Mouse (Mus musculus): Measurements from ENCODE around the gene Rbm14.
A peak's percentile ranks its signal among the peaks of the same experiment; 100 is the strongest.

The Rbm14 gene

GRCm38 (mm10) chr19:4811063-4811908 lies at the start of gene Rbm14, which contains the start of gene Gm21992:
Gene Rbm14 (minus strand): TSS chr19:4811634.
Gene Gm21992 (minus strand): TSS chr19:4811612.
- DNase-seq (ENCODE audit: low read depth, low spot score): peak; percentile 97

DNA sequence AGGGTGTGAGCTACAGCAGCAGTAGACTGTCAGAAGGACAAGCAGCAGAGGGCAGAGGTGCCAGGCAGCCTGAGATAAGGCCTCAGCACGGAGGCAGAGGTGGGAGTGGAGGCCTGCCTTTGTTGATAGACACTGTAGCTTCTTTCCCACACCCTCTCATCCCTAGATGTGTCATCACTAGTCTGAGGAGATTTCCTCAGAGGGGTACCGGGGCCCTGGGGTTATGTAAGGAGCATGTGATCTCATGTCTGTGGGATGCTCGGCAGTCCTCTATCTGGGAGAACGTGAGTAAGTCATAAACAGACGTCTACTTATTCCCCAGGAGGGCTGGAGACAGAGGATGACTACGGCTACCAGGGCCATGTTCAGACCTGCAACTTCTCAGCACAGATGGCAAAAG lies 47.6 kb upstream of the Rbm14 start:
- DNase-seq (ENCODE audit: low read depth, low spot score): no peak

GRCm38 (mm10) chr19:4855951-4856350 lies 44.5 kb upstream of the Rbm14 start:
- no peak for DNase-seq (ENCODE audit: low read depth, low spot score)

DNA sequence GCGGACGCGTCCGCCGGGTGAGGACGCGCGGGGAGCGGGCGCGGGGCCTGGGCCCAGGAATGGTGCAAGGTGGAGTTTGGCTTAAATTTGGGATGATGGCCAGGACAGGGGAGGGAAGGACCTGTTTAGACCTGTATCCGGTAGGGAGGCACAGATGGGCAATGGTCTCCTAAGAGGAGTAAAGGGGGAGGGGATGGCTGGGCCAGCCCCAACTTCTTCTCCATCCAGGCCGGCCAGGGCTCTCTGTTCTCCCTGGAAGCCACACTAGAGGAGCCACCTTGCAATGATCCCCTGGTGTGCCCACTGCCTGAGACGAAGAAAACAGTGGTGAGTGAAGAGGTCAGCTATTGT lies 44.0 kb upstream of the Rbm14 start:
- DNase-seq (ENCODE audit: low read depth, low spot score): no peak

GRCm38 (mm10) chr19:4854552-4855469 lies 43.4 kb upstream of the Rbm14 start, which contains the start of gene Ctsf:
Gene Ctsf (plus strand): TSS chr19:4855130.
- DNase-seq (ENCODE audit: low read depth, low spot score): no peak

- DNase-seq (ENCODE audit: low read depth, low spot score): no peak
These were observed 38.8 kb upstream of the Rbm14 start for GRCm38 (mm10) chr19:4850281-4850680.

DNA sequence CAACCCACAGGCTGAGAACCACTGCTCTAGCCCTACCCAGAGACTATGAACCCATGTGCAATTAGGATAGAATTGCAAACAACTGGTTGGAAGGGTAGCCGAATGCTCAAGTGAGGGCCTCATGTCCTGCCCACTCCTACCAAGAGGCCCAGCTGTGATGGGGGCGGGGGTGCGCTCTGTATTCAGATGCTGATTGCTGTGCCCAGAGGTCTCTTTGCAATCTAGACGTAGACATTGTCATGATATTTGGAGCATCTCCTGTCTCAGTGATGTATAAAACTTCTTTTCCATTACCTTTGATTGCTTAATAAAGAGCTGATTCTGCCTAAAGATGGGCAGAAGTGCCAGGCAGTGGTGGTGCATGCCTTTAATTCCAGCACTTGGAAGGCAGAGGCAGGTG lies 38.4 kb upstream of the Rbm14 start:
- no peak for DNase-seq (ENCODE audit: low read depth, low spot score)

- DNase-seq (ENCODE audit: low read depth, low spot score): no peak
These were observed 36.1 kb upstream of the Rbm14 start for GRCm38 (mm10) chr19:4847490-4847889.

- DNase-seq (ENCODE audit: low read depth, low spot score): no peak
These were observed 34.4 kb upstream of the Rbm14 start for GRCm38 (mm10) chr19:4845846-4846245.

DNA sequence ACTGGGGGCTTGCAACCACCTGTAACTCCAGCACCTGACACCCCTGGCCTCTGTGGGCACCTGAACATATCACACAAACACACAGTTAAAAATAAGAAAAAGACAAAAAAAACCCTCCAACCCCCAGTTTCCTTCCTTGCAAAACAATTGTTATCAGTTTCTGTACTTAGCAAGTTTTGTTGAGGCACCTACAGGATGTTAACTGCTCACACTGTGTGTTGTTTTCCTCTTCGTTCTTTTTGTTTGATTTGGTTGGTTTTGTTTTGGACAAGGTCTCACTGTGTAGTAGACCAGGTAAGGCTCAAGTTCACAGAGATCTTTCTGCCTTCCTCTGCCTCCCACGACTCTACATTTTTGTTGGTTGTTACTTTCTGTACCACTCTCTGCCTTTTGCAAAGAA lies 31.2 kb upstream of the Rbm14 start:
- no peak for DNase-seq (ENCODE audit: low read depth, low spot score)

DNA sequence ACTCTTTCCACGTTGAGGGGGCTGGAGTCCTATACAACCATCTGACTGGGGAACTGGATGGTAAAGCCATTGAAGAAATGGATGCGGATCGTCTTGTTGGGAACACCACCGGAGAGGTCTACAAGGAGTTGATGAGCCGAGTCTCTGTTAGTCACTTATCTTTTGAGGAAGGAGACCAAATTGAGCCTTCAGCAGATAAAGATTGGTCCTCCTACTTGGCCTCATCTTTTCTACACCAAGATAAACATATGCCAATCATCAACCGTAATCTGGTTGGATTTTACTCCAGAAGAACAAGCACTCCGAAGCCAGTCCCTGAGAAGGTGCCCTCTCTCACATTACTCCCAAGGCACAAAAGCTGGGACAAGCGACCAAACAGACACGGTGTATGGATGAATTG lies 29.4 kb upstream of the Rbm14 start:
- DNase-seq (ENCODE audit: low read depth, low spot score): no peak

- DNase-seq (ENCODE audit: low read depth, low spot score): peak; percentile 88
These were observed 27.7 kb upstream of the Rbm14 start, which contains the start of the genes Ccs and Ccdc87 for GRCm38 (mm10) chr19:4839149-4839548. Gene Ccs (minus strand): TSS chr19:4839332. Gene Ccdc87 (plus strand): TSS chr19:4839366.

- DNase-seq (ENCODE audit: low read depth, low spot score): no peak
These were observed 27.2 kb upstream of the Rbm14 start for GRCm38 (mm10) chr19:4838526-4839140.

DNA sequence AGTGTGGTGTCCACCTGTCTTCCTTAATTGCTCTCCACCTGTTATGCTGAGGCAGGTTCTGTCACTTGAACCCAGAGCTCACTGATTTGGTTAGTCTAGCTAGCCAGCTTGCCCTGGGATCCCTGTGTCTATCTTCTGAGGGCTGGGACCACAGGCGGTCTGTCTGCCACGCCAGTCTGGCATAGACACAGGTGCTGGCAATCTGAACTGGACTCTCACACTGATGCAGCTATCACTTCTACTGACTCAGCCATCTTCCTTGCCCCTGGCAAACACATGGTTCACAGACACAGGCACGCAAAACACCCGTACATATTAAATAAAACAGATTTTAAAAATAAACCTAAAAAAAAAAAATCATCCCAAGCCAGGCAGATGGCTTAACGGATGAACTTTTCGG lies 25.6 kb upstream of the Rbm14 start:
- no peak for DNase-seq (ENCODE audit: low read depth, low spot score)

DNA sequence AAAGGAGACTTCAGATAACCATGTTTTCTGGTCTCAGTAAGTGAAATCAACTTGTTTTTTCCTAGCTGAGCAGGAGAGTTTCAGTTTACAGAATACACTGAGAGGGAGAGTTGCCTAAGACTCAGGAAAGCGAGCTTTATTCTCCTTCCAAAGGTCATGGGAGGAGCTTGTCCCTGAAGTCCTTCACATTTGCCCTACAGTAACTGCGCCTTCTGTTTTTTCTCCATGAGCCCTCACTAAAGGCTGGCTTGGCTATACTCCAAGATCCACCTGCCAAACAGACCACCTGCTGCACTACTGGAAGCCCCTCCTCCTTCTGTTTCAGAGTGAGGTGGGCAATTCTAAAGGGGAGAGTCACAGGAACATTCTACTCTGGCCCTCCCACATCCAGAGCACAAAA lies 24.7 kb upstream of the Rbm14 start:
- DNase-seq (ENCODE audit: low read depth, low spot score): no peak

DNA sequence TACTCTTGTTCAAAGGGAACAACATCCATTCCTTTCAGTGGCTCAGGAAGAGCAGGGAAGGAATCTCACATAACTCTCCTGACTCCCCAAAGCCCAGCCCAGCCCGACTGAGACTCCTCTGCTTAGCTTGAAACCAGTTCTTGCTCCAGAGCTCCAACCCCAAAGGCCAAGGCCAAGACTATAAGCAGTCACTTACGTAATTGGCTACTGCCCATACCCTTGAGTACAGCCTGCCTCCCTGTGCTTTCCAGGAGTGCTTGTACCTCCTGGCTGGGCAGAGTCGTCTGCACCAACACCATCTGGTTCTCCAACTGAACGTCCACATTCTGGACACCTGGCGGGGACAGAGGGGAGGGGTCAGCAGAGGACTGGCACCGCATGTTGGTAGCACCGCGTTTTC lies 22.5 kb upstream of the Rbm14 start:
- no peak for DNase-seq (ENCODE audit: low read depth, low spot score)

DNA sequence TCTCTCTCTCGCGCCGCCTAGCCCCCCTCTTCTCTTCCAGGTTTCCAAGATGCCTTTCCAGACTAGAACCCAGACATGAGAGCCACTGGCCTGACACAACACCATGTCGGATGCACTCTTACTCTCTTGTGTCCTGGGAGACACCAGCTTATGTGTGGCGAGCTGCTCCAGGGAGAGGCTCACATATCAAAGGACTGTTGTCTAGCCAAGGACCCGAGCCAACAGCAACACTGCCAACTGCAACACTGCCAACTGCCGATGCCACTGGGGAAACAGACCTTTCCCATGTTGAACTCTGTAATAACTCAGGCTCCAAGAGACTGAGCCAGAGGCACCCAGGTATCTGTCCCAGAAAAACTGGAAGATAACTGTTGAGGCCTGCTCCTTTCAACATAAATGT lies 17.7 kb upstream of the Rbm14 start:
- no peak for DNase-seq (ENCODE audit: low read depth, low spot score)

GRCm38 (mm10) chr19:4828444-4829114 lies 17.1 kb upstream of the Rbm14 start:
- peak; percentile 47 for DNase-seq (ENCODE audit: low read depth, low spot score)

- DNase-seq (ENCODE audit: low read depth, low spot score): no peak
These were observed 9.4 kb upstream of the Rbm14 start for GRCm38 (mm10) chr19:4820678-4821303.

DNA sequence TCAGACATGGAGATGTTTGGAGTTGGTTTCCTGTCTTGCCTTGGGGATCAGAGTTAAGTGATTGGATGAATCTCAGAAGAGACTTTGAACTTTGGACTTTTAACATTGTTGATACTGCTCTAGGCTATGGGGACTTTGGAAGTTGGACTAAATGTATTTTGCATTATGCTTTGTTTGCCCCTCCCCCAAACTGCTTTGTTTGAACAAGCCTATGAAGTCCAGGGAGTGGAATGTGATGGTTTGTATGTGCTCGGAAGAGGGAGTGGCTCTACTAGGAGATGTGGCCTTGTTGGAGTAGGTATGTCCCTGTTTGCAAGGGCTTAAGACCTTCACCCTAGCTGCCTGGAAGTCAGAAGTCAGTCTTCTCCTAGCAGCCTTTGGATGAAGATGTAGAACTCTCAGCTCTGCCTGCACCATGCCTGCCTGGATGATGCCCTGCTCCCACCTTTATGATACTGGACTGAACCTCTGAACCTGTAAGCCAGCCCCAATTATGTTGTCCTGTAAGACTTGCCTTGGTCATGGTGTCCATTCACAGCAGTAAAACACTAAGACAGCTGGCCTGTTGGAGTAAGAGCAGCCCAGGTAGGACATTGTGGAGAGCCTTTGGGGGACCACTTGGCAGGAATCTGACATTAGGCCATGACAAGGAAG lies 5.9 kb upstream of the Rbm14 start:
- DNase-seq (ENCODE audit: low read depth, low spot score): no peak

Data from WW6 (cell line).